Mouse (Mus musculus): ENCODE results near the gene C2cd5. TPM values are rescaled to one million over a fixed set of nuclear protein-coding genes. Genes with fewer than 3 reads are reported as not detected.

The C2cd5 gene
- polyA plus RNA-seq, 1 experiment from 2014 or later = 29.1 TPM

DNA sequence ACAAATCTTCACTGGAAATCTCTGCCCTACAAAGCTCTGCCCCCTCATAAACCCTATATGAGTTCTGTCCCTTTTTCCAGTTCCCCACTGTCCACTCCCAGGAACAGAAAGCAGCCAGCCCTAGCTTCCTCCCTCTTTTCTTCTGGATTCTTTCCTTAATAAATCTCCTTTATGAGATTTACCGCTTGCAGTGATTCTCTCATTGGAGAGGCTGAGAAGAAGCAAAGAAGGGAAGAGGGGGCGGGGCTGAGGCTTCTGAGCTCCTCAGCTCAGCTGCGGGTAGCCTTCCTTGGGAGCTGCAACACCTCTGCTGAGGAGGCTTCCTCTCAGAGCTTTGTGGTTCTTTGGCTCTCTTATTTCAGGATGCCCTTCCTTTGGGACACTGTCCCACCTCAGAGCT, 30.0 kb upstream of the C2cd5 start:
- peaks cover 6% of the 10 kb centered on the region; the same call in 1 of the 2 replicates for H3K9me3 ChIP-seq (ENCODE audit: control insufficient read depth, low read length)
- H3K4me1 ChIP-seq (ENCODE audit: control insufficient read depth, insufficient read depth, low read length) = no peaks in the 10 kb centered on the region
- no peak overlapping the region for H3K4me3 ChIP-seq (ENCODE audit: low read depth, low read length)
- H3K36me3 ChIP-seq (ENCODE audit: control insufficient read depth, insufficient read depth, low read length) = no peaks in the 10 kb centered on the region
- no peaks in the 10 kb centered on the region for H3K27me3 ChIP-seq (ENCODE audit: control insufficient read depth, insufficient read depth, low read length)
- WGBS = 81% methylated on average over 3 of the region's 3 CpGs
- no peak overlapping the region for H3K9ac ChIP-seq (ENCODE audit: low read length)
- no peak for DNase-seq (ENCODE audit: low spot score, missing footprints)
- ATAC-seq (ENCODE audit: low FRiP score) = no peak
- H3K4me2 ChIP-seq = no peak overlapping the region
- H3K27ac ChIP-seq (ENCODE audit: low read depth, low read length) = no peak overlapping the region

- Histone ChIP-seq H3K27ac (ENCODE audit: low read depth, low read length) (no peak overlapping the region), H3K27me3 (ENCODE audit: control insufficient read depth, insufficient read depth, low read length) (no peaks in the 10 kb centered on the region), H3K9ac (ENCODE audit: low read length) (no peak overlapping the region), H3K4me3 (ENCODE audit: low read depth, low read length) (no peak overlapping the region), H3K9me3 (ENCODE audit: control insufficient read depth, low read length) (peaks cover 6% of the 10 kb centered on the region; the same call in 1 of the 2 replicates), H3K36me3 (ENCODE audit: control insufficient read depth, insufficient read depth, low read length) (no peaks in the 10 kb centered on the region), H3K4me2 (no peak overlapping the region), H3K4me1 (ENCODE audit: control insufficient read depth, insufficient read depth, low read length) (no peaks in the 10 kb centered on the region)
- no peak for DNase-seq (ENCODE audit: low spot score, missing footprints)
- ATAC-seq (ENCODE audit: low FRiP score) = no peak
- WGBS = 89% methylated on average over 7 of the region's 7 CpGs
Observed at GRCm38 (mm10) chr6:143129466-143129865, 29.5 kb upstream of the C2cd5 start.

DNA sequence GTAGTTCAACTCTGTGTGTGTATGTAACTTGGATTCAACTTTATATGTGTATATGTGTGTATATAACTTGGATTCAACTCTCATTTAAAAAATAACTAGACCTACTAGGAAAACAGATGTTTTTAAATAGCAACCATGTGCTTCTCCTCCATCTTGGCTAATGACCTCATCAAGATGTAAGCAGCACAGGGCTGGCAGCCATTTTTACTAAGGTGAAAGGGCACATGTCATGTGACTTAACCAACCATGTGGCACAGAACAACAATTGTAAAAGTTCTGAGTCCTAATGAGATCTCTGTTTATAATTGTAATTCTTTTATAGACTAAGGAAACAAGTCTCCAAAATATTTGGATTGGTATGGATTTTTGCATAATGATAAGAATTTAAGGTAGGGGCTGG, 25.8 kb upstream of the C2cd5 start:
- H3K27ac ChIP-seq (ENCODE audit: low read depth, low read length) = no peak overlapping the region
- no peaks in the 10 kb centered on the region for H3K4me1 ChIP-seq (ENCODE audit: control insufficient read depth, insufficient read depth, low read length)
- no peak overlapping the region for H3K4me2 ChIP-seq
- H3K4me3 ChIP-seq (ENCODE audit: low read depth, low read length) = no peak overlapping the region
- peaks cover 6% of the 10 kb centered on the region; the same call in 1 of the 2 replicates for H3K9me3 ChIP-seq (ENCODE audit: control insufficient read depth, low read length)
- DNase-seq (ENCODE audit: low spot score, missing footprints) (no peak), ATAC-seq (ENCODE audit: low FRiP score) (no peak)
- H3K36me3 ChIP-seq (ENCODE audit: control insufficient read depth, insufficient read depth, low read length) = no peaks in the 10 kb centered on the region
- no peak overlapping the region for H3K9ac ChIP-seq (ENCODE audit: low read length)
- no peaks in the 10 kb centered on the region for H3K27me3 ChIP-seq (ENCODE audit: control insufficient read depth, insufficient read depth, low read length)

- Histone ChIP-seq H3K9ac (ENCODE audit: low read length) (no peak overlapping the region), H3K4me1 (ENCODE audit: control insufficient read depth, insufficient read depth, low read length) (no peaks in the 10 kb centered on the region), H3K9me3 (ENCODE audit: control insufficient read depth, low read length) (no peaks in the 10 kb centered on the region; the same call in 1 of the 2 replicates), H3K36me3 (ENCODE audit: control insufficient read depth, insufficient read depth, low read length) (no peaks in the 10 kb centered on the region), H3K4me3 (ENCODE audit: low read depth, low read length) (no peak overlapping the region), H3K27me3 (ENCODE audit: control insufficient read depth, insufficient read depth, low read length) (no peaks in the 10 kb centered on the region), H3K4me2 (no peak overlapping the region), H3K27ac (ENCODE audit: low read depth, low read length) (no peak overlapping the region)
- 91% methylated on average over 6 of the region's 6 CpGs for WGBS
- ATAC-seq (ENCODE audit: low FRiP score) (no peak), DNase-seq (ENCODE audit: low spot score, missing footprints) (no peak)
Observed at GRCm38 (mm10) chr6:143119325-143119724, 19.4 kb upstream of the C2cd5 start.

- ATAC-seq (ENCODE audit: low FRiP score) = no peak
Observed at GRCm38 (mm10) chr6:143116779-143117178, 16.8 kb upstream of the C2cd5 start.

DNA sequence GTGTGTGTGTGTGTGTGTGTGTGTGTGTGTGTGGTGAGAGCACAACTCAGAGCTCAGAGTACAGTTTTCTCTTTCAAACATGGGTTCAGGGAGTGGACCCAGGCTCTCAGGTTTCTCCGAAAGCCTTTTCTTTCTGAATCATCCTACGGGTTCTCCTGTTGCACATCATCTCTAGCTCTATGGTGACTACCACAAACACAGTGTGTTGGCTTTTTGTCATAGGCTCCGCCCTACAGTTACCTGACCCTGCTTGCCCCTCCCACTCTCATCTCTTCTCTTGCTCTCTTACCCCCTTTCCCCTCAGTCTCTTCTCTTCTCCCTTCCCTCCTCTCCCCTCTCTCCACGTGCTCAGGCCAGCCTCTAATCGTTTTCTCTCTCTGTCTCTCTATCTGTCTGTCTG, 15.6 kb upstream of the C2cd5 start:
- Histone ChIP-seq H3K9ac (ENCODE audit: low read length) (no peak overlapping the region), H3K27me3 (ENCODE audit: control insufficient read depth, insufficient read depth, low read length) (no peaks in the 10 kb centered on the region), H3K4me3 (ENCODE audit: low read depth, low read length) (no peak overlapping the region), H3K4me2 (no peak overlapping the region), H3K4me1 (ENCODE audit: control insufficient read depth, insufficient read depth, low read length) (no peaks in the 10 kb centered on the region), H3K9me3 (ENCODE audit: control insufficient read depth, low read length) (no peaks in the 10 kb centered on the region; the same call in 1 of the 2 replicates), H3K27ac (ENCODE audit: low read depth, low read length) (no peak overlapping the region), H3K36me3 (ENCODE audit: control insufficient read depth, insufficient read depth, low read length) (no peaks in the 10 kb centered on the region)
- DNase-seq (ENCODE audit: low spot score, missing footprints) (peak; percentile 64), ATAC-seq (ENCODE audit: low FRiP score) (no peak)
- 80% methylated on average over 5 of the region's 5 CpGs for WGBS

More at GRCm38 (mm10) chr6:143116779-143117178, 16.8 kb upstream of the C2cd5 start:
- DNase-seq (ENCODE audit: low spot score, missing footprints) = peak; percentile 37
- Histone ChIP-seq H3K27ac (ENCODE audit: low read depth, low read length) (no peak overlapping the region), H3K9ac (ENCODE audit: low read length) (no peak overlapping the region), H3K4me1 (ENCODE audit: control insufficient read depth, insufficient read depth, low read length) (no peaks in the 10 kb centered on the region), H3K27me3 (ENCODE audit: control insufficient read depth, insufficient read depth, low read length) (no peaks in the 10 kb centered on the region), H3K9me3 (ENCODE audit: control insufficient read depth, low read length) (no peaks in the 10 kb centered on the region; the same call in 1 of the 2 replicates), H3K4me2 (no peak overlapping the region), H3K4me3 (ENCODE audit: low read depth, low read length) (no peak overlapping the region), H3K36me3 (ENCODE audit: control insufficient read depth, insufficient read depth, low read length) (no peaks in the 10 kb centered on the region)
- whole genome bisulfite sequencing = 59% methylated on average over 6 of the region's 6 CpGs

DNA sequence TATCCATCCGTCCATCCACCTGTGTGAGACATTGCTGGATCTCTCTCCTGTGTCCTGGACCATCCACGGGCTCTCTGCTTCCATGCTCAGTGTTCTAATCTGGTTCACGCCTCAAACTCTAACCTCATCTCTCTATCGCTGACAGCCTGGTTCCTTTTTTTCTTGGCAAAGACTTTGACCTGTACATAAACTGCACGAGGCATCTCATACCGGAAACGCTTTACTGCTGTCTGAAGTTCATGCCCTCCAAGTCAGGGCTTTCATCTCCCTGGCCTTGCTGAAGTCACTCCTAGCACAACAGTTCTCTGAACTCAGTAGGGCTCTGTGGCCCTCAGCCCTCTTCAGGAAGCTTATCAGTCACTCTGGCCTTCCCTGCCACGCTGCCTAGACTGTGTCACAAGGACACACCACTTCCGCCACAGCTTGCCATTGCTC, 15.1 kb upstream of the C2cd5 start:
- H3K4me1 ChIP-seq (ENCODE audit: control insufficient read depth, insufficient read depth, low read length) = no peaks in the 10 kb centered on the region
- no peak for ATAC-seq (ENCODE audit: low FRiP score)
- no peaks in the 10 kb centered on the region for H3K27me3 ChIP-seq (ENCODE audit: control insufficient read depth, insufficient read depth, low read length)
- 77% methylated on average over 9 of the region's 9 CpGs for WGBS
- peak; percentile 56 for DNase-seq (ENCODE audit: low spot score, missing footprints)
- no peak overlapping the region for H3K9ac ChIP-seq (ENCODE audit: low read length)
- H3K9me3 ChIP-seq (ENCODE audit: control insufficient read depth, low read length) = no peaks in the 10 kb centered on the region
- no peak overlapping the region for H3K4me3 ChIP-seq (ENCODE audit: low read depth, low read length)
- no peak overlapping the region for H3K4me2 ChIP-seq
- H3K36me3 ChIP-seq (ENCODE audit: control insufficient read depth, insufficient read depth, low read length) = no peaks in the 10 kb centered on the region
- no peak overlapping the region for H3K27ac ChIP-seq (ENCODE audit: low read depth, low read length)

GRCm38 (mm10) chr6:143114556-143114955, 14.6 kb upstream of the C2cd5 start:
- H3K4me1 ChIP-seq (ENCODE audit: control insufficient read depth, insufficient read depth, low read length) = no peaks in the 10 kb centered on the region
- peak; percentile 57 for DNase-seq (ENCODE audit: low spot score, missing footprints)
- ATAC-seq (ENCODE audit: low FRiP score) = no peak
- no peaks in the 10 kb centered on the region for H3K27me3 ChIP-seq (ENCODE audit: control insufficient read depth, insufficient read depth, low read length)
- H3K27ac ChIP-seq (ENCODE audit: low read depth, low read length) = no peak overlapping the region
- H3K9me3 ChIP-seq (ENCODE audit: control insufficient read depth, low read length) = no peaks in the 10 kb centered on the region
- H3K4me3 ChIP-seq (ENCODE audit: low read depth, low read length) = no peak overlapping the region
- 13% methylated on average over 2 of the region's 2 CpGs for WGBS
- no peak overlapping the region for H3K4me2 ChIP-seq
- no peak overlapping the region for H3K9ac ChIP-seq (ENCODE audit: low read length)
- no peaks in the 10 kb centered on the region for H3K36me3 ChIP-seq (ENCODE audit: control insufficient read depth, insufficient read depth, low read length)

- DNase-seq (ENCODE audit: low spot score, missing footprints) (no peak), ATAC-seq (ENCODE audit: low FRiP score) (no peak)
- no peak overlapping the region for H3K4me3 ChIP-seq (ENCODE audit: low read depth, low read length)
- no peaks in the 10 kb centered on the region for H3K4me1 ChIP-seq (ENCODE audit: control insufficient read depth, insufficient read depth, low read length)
- 91% methylated on average over 7 of the region's 7 CpGs for WGBS
- no peak overlapping the region for H3K9ac ChIP-seq (ENCODE audit: low read length)
- no peaks in the 10 kb centered on the region for H3K9me3 ChIP-seq (ENCODE audit: control insufficient read depth, low read length)
- H3K27ac ChIP-seq (ENCODE audit: low read depth, low read length) = no peak overlapping the region
- no peak overlapping the region for H3K4me2 ChIP-seq
- no peaks in the 10 kb centered on the region for H3K27me3 ChIP-seq (ENCODE audit: control insufficient read depth, insufficient read depth, low read length)
- H3K36me3 ChIP-seq (ENCODE audit: control insufficient read depth, insufficient read depth, low read length) = no peaks in the 10 kb centered on the region
Observed at GRCm38 (mm10) chr6:143110371-143110770, 10.4 kb upstream of the C2cd5 start.
